Mouse (Mus musculus): ENCODE results near the gene Slitrk2. TPM values are rescaled to one million over a fixed set of nuclear protein-coding genes. Genes with fewer than 3 reads are reported as not detected.

Slitrk2 gene
- polyA plus RNA-seq, 2 experiments, result under 0.01 TPM; not detected in 1

DNA sequence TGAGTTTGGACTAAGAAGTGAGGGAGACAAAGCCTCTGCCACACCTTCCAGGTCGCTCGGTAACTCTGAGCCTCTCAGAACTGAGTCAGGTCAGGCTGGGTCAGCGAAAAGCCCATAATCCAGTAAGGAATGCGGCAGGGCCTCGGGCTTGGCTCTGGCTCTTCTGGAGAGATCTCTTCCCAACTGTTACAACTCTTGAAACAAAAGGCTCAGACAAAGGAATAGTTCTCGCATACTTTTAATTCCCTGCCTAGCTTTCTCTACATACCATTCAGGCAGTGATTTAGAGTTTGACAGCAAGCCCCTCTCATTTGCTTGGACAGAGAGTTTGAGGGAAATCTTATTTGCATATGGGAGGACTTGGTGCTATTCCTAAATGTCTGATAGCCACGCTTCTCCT is 29.5 kb downstream of the Slitrk2 start:
- H3K27ac ChIP-seq, result no peak overlapping the region
- H3K9me3 ChIP-seq (ENCODE audit: control insufficient read depth, low read length), result no peaks in the 10 kb centered on the region
- no peak overlapping the region for H3K4me2 ChIP-seq (ENCODE audit: low read depth)
- no peak overlapping the region for H3K4me3 ChIP-seq (ENCODE audit: insufficient read depth in 1 of 2, low read depth in 2 of 2, low read length in 2 of 2)
- no peak for ATAC-seq (ENCODE audit: insufficient read depth)
- no peaks in the 10 kb centered on the region for H3K27me3 ChIP-seq (ENCODE audit: control insufficient read depth, insufficient read depth, low read length)
- no peak for TF ChIP-seq CTCF (IDR thresholded peaks at IDR 0.05; ENCODE audit: low read depth)
- TF ChIP-seq EP300 (IDR thresholded peaks at IDR 0.05; ENCODE audit: low read depth), result no peak
- WGBS (ENCODE audit: insufficient replicate concordance), result 31% methylated on average over 7 of the region's 7 CpGs
- DNase-seq (ENCODE audit: low read depth in 3 of 3, low spot score in 3 of 3), result no peak
- no peak overlapping the region for H3K9ac ChIP-seq (replicated peaks)
- H3K36me3 ChIP-seq (replicated peaks; ENCODE audit: control insufficient read depth, insufficient read depth, low read depth), result no peaks in the 10 kb centered on the region
- no peaks in the 10 kb centered on the region for H3K4me1 ChIP-seq (replicated peaks; ENCODE audit: control insufficient read depth in 2 of 2, insufficient read depth in 2 of 2, low read length in 1 of 2)

All from liver, embryonic 14.5 days (tissue).